Mouse (Mus musculus): ENCODE measurements around the gene Shc1. TPM values are rescaled to one million over a fixed set of nuclear protein-coding genes. Genes with fewer than 3 reads are reported as not detected.

Gene Shc1
- polyA plus RNA-seq (2014; fragmentation: Illumina TruSeq; extraction: RNeasy Lipid Tissue Mini Kit (QIAGEN cat#74804); ENCODE audit: low read depth, low replicate concordance), result 21.4 TPM

DNA sequence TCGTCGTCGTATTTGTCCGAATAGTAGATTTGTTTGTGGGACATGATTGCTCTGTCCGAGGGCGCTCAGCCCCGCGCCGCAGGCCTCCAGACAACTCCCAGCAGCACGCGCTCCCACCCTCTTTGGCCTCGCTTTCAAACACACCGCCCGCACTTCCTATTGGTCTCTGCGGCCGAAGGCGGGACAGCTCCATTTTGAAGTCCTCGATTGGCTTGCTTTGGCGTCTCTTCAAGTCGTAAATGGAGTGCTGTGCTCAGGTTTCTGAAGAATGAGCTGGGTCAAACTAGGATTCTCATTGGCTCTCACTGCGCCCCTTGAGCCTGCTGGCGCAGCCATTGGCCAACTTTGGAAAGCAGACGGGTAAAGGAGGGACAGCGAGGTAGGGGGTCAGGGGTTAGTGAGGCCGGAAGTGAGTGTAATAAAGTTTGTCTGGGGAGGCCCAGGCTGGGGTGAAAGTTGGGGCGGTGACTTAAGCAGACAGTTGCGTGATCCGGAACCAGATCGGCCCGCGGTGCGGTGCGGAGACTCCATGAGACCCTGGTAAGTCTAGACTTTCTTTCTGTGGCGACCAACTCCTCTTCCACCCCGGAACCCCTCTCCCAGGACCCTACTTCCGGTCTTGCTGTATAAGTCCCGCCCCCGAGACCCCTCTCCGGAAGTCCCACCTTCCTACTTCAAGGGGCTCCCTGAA lies at the start of gene Shc1, which contains the start of gene Cks1b:
TSS of gene Shc1 (plus strand) at position 274 of the 691 bp plus-strand sequence.
TSS of gene Cks1b (minus strand) at position 214 of the 691 bp plus-strand sequence.

DNA sequence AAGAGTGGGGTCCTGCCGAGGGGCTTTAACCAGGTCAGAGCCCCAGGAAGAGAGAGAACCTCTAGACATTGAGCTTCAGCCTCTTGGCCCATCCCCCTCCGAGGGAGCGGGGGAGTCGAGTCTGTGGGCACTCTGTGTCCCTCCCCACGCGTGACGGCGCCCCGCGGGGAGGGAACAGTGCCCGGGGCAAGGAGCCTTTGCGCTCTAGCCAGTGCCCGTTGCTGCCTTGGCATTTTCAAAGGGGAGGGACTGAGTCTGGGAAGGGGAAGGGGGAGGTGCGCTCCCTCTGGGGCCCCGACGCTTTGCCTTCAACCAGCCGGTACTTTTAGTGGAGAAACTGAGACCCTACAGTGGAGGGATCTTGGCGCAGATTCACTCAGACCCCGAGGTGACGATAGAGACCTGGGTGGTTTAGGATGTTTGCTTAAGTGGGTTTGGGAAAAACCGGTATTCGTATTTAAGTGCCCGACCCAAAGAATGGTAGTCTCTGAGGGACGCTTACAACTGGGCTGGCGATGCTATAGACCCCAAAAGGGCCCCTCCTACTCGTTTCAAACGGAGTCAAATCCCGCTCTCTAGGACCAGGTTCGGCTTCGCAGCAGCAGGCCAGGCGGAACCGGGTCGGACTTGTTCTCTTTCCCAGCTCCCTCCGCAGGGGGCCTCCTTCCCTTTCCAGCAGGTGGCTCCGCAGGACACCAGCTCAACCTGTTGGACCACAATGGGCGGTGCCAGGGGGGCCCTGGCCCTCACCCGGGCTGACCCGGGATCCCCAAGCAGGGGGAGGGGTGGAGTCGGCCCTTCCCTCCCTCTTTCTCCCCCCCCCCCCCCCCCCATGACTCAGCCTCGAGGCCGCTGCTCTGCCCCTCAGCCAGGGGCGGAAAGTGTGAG lies 24.0 kb upstream of the Shc1 start, which contains the start of gene Zbtb7b:
TSS of gene Zbtb7b (minus strand) at position 771 of the 888 bp plus-strand sequence.

DNA sequence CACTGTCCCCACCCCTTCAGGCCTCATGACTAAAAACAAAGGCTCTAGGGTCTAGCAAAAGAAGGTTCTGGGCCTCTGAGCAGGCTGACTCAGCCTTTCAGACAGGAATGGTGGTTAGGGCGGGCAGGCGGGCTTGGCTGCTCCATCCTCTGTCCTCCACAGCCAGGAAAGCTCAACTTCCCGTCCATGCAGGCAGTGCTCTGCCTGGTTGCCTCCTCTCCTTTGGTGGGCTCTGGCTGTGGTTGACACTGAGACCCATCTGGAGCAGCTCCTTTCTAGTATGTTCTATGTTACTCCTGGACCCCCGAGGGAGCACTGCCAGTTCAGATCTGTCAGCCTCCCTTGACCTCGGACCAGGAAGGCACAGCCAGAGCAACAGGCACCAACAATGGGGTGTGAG lies 15.6 kb upstream of the Shc1 start, which contains the start of gene Lenep:
TSS of gene Lenep (minus strand) at position 101 of the 400 bp plus-strand sequence.

DNA sequence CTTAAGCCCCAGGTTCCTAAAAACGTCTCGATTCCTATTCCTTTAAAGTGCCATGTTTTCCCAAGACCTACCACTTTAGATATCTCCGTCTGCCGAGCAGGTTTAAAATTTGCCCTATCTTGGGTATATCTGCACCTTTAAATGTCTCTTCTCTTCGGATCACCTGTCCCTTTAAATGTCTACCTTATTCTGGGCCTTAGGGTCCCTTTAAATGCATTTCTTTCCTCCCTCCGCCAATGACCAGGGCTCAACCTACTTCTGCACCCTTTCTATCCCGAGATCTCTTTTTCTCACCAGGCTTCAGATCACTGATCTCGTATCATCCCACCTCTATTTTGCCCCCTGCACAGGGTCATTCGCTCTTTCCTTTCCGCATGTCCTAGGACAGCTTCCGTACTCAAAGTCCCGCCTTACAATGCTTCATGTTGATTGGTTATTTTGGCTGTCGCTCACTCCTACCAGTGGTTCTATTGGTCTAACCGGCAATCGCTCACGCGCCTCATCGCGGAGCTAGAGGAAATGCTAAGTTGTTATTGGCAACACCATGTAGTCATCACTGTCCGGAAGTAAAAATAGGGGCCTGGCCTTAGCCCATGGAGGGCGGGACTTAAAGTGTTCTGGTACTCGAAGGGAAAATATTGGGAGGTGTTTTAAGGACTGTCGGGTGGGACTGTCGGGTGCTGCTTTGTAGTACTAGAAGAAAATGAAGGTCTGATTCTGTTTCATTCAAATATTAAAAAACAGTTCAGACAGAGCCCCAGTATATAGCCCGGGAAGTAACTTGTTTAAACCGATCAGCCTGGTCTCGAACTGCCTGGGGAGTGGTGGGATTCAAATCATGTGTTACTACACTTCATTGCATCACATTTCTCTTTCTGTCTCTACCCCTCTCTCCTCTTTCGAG lies 6.5 kb upstream of the Shc1 start, which contains the start of gene Flad1:
TSS of gene Flad1 (minus strand) at position 381 of the 904 bp plus-strand sequence.

DNA sequence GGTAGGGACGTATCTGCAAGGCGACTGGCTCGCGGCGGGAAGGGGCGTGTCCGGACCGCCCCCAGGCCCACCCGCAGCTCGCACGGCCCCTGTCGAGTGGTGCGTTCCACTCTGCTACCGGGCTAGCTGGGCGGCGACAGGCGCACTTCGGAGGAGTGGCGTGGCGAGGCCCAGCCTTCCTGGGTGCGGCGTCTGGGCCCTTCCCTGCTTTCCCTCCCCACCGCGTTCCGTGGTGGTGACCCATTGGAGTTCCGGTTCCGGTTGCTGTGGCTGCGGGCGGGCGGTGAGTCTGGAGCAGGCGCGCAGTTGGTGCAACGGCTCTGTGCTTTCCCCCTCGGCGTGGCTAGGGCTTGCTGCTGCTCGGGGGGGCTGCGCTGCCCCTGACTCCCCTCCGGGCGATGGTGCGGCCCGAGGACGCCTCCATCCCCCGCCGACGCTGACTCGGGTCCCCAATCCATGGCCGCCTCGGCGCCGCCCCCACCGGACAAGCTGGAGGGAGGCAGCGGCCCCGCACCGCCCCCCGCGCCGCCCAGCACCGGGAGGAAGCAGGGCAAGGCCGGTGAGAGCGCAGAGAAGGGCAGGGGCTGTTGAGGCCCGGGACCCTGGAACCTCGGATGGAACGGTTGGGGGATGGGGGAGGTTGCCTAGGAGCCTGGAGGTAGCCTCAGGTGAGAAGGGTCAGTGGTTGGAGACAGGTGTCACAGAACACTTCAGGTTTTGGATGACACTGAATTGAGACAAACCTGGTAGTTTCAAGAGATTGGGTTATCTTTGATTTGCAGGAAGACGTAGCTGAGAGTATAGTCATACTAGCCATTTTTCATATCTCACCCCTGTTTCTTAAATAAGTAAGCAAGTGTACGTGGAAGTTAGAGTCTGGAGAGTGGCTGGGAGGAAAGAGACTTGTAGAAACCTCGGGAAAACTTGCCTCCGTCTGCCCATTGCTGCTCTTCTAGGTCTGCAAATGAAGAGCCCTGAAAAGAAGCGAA lies 12.2 kb downstream of the Shc1 start, which contains the start of gene Pygo2:
TSS of gene Pygo2 (plus strand) at position 44 of the 989 bp plus-strand sequence.

DNA sequence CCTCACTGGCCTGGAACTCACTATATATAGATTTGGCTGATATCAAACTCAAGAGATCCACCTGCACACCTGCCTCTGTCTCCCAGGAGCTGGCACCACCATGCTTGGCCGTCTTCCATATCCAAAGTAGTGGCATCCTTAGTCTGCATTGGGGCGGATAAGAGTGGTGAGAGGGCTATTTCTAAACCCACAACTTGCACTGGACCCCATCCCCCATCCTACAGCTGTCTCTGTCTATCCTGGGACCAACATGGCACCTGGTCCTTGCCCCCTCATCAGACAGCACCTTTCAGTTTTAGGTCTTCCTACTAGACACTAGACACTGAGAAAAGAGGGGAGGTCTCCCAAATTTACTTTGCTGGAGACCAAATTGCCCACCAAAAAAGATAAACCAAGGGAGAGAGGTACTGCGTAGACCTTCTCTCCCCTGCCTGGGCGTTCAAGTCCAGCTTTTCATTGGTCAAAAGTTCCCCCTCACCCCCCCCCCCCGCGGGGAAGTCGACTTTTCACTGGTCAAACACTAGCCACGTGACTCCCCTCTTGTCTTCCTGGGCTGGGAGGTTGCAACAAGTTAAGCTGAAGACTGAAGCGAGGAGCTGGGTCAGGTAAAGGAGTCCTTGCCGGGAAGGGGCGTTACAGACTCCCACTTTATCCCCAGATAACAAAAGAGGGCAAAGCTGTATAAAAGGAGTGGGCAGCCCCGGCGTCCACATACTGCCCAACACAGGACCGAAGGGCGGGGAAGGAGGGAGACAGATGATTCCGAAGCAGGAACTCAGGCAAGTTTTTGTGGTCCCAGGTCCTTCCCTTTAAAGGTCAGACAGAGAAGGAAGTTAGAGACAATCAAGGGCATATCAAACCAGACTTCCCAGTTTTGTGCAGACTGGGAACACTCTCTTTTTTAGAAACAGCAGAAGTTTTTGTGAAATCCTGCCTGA lies 18.2 kb downstream of the Shc1 start, which contains the start of gene Pbxip1:
TSS of gene Pbxip1 (plus strand) at position 531 of the 938 bp plus-strand sequence.

DNA sequence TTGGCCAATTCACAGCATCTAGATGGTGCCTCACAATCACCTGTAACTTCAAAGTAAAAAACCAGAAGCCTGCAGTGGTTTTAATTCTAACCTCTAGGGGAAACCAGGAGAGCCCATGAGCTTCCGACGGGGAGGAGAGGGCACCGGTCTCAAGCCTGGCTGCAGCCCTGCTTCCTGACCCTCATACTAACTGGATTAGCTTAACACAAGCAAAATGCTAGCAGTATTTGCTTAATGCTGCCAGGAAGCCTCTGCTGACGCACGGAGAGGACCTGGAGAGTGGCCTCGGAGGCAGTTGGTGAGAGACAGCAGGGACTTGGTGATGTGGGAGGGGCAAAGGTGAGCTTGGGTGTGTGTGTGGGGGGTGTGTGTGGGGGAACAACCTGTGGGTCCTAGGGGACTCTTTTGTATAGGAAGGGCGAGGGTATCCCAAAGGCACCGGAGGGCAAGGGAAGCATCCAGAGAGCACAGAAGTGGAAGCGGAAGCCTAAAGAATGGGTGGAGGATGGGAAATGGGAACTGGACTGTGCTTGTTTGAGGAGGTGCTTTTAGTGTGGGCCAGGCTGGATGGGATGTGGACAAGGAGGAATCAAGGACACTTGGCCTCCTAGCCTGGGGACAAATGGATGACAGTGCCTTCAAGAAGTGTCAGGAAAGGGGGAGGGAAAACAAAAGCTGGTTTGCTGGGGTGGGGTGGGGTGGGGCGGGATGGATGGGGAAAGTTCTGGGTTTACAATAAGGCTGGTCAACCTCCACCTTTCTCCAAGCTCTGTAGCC lies 36.3 kb downstream of the Shc1 start, which contains the start of gene Pmvk:
TSS of gene Pmvk (plus strand) at position 141 of the 777 bp plus-strand sequence.

Other genes with a start within 250 kb of the Shc1 start
- 9.4 TPM for gene Scamp3, start 241.0 kb upstream of the Shc1 start, polyA plus RNA-seq (2014; fragmentation: Illumina TruSeq; extraction: RNeasy Lipid Tissue Mini Kit (QIAGEN cat#74804); ENCODE audit: low read depth, low replicate concordance)
- not detected for gene Fam189b, start 235.3 kb upstream of the Shc1 start, polyA plus RNA-seq (2014; fragmentation: Illumina TruSeq; extraction: RNeasy Lipid Tissue Mini Kit (QIAGEN cat#74804); ENCODE audit: low read depth, low replicate concordance)
- gene Gba, start 215.5 kb upstream of the Shc1 start, polyA plus RNA-seq (2014; fragmentation: Illumina TruSeq; extraction: RNeasy Lipid Tissue Mini Kit (QIAGEN cat#74804); ENCODE audit: low read depth, low replicate concordance), result 10.3 TPM
- not detected for gene Thbs3, start 203.3 kb upstream of the Shc1 start, polyA plus RNA-seq (2014; fragmentation: Illumina TruSeq; extraction: RNeasy Lipid Tissue Mini Kit (QIAGEN cat#74804); ENCODE audit: low read depth, low replicate concordance)
- gene Mtx1, start 191.4 kb upstream of the Shc1 start, polyA plus RNA-seq (2014; fragmentation: Illumina TruSeq; extraction: RNeasy Lipid Tissue Mini Kit (QIAGEN cat#74804); ENCODE audit: low read depth, low replicate concordance), result 32.9 TPM
- gene Muc1, start 189.4 kb upstream of the Shc1 start, polyA plus RNA-seq (2014; fragmentation: Illumina TruSeq; extraction: RNeasy Lipid Tissue Mini Kit (QIAGEN cat#74804); ENCODE audit: low read depth, low replicate concordance), result 0.87 TPM
- gene Krtcap2, start 172.5 kb upstream of the Shc1 start, polyA plus RNA-seq (2014; fragmentation: Illumina TruSeq; extraction: RNeasy Lipid Tissue Mini Kit (QIAGEN cat#74804); ENCODE audit: low read depth, low replicate concordance), result 38.0 TPM
- gene Trim46, start 172.1 kb upstream of the Shc1 start, polyA plus RNA-seq (2014; fragmentation: Illumina TruSeq; extraction: RNeasy Lipid Tissue Mini Kit (QIAGEN cat#74804); ENCODE audit: low read depth, low replicate concordance), result not detected
- gene Dpm3, start 159.1 kb upstream of the Shc1 start, polyA plus RNA-seq (2014; fragmentation: Illumina TruSeq; extraction: RNeasy Lipid Tissue Mini Kit (QIAGEN cat#74804); ENCODE audit: low read depth, low replicate concordance), result not detected
- gene Slc50a1, start 147.9 kb upstream of the Shc1 start, polyA plus RNA-seq (2014; fragmentation: Illumina TruSeq; extraction: RNeasy Lipid Tissue Mini Kit (QIAGEN cat#74804); ENCODE audit: low read depth, low replicate concordance), result 5.9 TPM
- 11.2 TPM for gene Efna1, start 137.3 kb upstream of the Shc1 start, polyA plus RNA-seq (2014; fragmentation: Illumina TruSeq; extraction: RNeasy Lipid Tissue Mini Kit (QIAGEN cat#74804); ENCODE audit: low read depth, low replicate concordance)
- not detected for gene Efna3, start 95.5 kb upstream of the Shc1 start, polyA plus RNA-seq (2014; fragmentation: Illumina TruSeq; extraction: RNeasy Lipid Tissue Mini Kit (QIAGEN cat#74804); ENCODE audit: low read depth, low replicate concordance)
- not detected for gene Efna4, start 80.4 kb upstream of the Shc1 start, polyA plus RNA-seq (2014; fragmentation: Illumina TruSeq; extraction: RNeasy Lipid Tissue Mini Kit (QIAGEN cat#74804); ENCODE audit: low read depth, low replicate concordance)
- gene Adam15, start 68.4 kb upstream of the Shc1 start, polyA plus RNA-seq (2014; fragmentation: Illumina TruSeq; extraction: RNeasy Lipid Tissue Mini Kit (QIAGEN cat#74804); ENCODE audit: low read depth, low replicate concordance), result 0.74 TPM
- gene Dcst2, start 56.5 kb upstream of the Shc1 start, polyA plus RNA-seq (2014; fragmentation: Illumina TruSeq; extraction: RNeasy Lipid Tissue Mini Kit (QIAGEN cat#74804); ENCODE audit: low read depth, low replicate concordance), result not detected
- gene Dcst1, start 53.2 kb upstream of the Shc1 start, polyA plus RNA-seq (2014; fragmentation: Illumina TruSeq; extraction: RNeasy Lipid Tissue Mini Kit (QIAGEN cat#74804); ENCODE audit: low read depth, low replicate concordance), result not detected
- 6.9 TPM for gene Zbtb7b, start 23.7 kb upstream of the Shc1 start, polyA plus RNA-seq (2014; fragmentation: Illumina TruSeq; extraction: RNeasy Lipid Tissue Mini Kit (QIAGEN cat#74804); ENCODE audit: low read depth, low replicate concordance)
- 1.6 TPM for gene Lenep, start 15.7 kb upstream of the Shc1 start, polyA plus RNA-seq (2014; fragmentation: Illumina TruSeq; extraction: RNeasy Lipid Tissue Mini Kit (QIAGEN cat#74804); ENCODE audit: low read depth, low replicate concordance)
- 3.2 TPM for gene Flad1, start 6.6 kb upstream of the Shc1 start, polyA plus RNA-seq (2014; fragmentation: Illumina TruSeq; extraction: RNeasy Lipid Tissue Mini Kit (QIAGEN cat#74804); ENCODE audit: low read depth, low replicate concordance)
- 3.3 TPM for gene Cks1b, start 60 bp upstream of the Shc1 start, polyA plus RNA-seq (2014; fragmentation: Illumina TruSeq; extraction: RNeasy Lipid Tissue Mini Kit (QIAGEN cat#74804); ENCODE audit: low read depth, low replicate concordance)
- gene Pygo2, start 11.8 kb downstream of the Shc1 start, polyA plus RNA-seq (2014; fragmentation: Illumina TruSeq; extraction: RNeasy Lipid Tissue Mini Kit (QIAGEN cat#74804); ENCODE audit: low read depth, low replicate concordance), result 6.0 TPM
- gene Pbxip1, start 18.3 kb downstream of the Shc1 start, polyA plus RNA-seq (2014; fragmentation: Illumina TruSeq; extraction: RNeasy Lipid Tissue Mini Kit (QIAGEN cat#74804); ENCODE audit: low read depth, low replicate concordance), result 2.6 TPM
- gene Pmvk, start 36.1 kb downstream of the Shc1 start, polyA plus RNA-seq (2014; fragmentation: Illumina TruSeq; extraction: RNeasy Lipid Tissue Mini Kit (QIAGEN cat#74804); ENCODE audit: low read depth, low replicate concordance), result 8.8 TPM
- gene Kcnn3, start 101.7 kb downstream of the Shc1 start, polyA plus RNA-seq (2014; fragmentation: Illumina TruSeq; extraction: RNeasy Lipid Tissue Mini Kit (QIAGEN cat#74804); ENCODE audit: low read depth, low replicate concordance), result not detected

Measured in liver, adult 10 weeks (tissue).